Mouse (Mus musculus) ovary, postnatal 10 days (tissue): ENCODE measurements around the gene Gm20509.
"Not testable (repeated sequence)": the region's sequence is repeated elsewhere in the genome, so short reads cannot be mapped to it uniquely, and the experiment has no call there.

Source experiments
- DNase-seq: peaks from one replicate; pipeline ENCODE4 v3.0.0; 2022; ENCODE audit warnings: low spot score

Gene Gm20509

GRCm38 (mm10) chr9:73102181-73102580, at the start of gene Gm20509:
Gene Gm20509 (plus strand): TSS chr9:73102470.
- no peak for DNase-seq

- no peak for DNase-seq
Observed at GRCm38 (mm10) chr9:73055441-73055911, 46.8 kb upstream of the Gm20509 start.

DNA sequence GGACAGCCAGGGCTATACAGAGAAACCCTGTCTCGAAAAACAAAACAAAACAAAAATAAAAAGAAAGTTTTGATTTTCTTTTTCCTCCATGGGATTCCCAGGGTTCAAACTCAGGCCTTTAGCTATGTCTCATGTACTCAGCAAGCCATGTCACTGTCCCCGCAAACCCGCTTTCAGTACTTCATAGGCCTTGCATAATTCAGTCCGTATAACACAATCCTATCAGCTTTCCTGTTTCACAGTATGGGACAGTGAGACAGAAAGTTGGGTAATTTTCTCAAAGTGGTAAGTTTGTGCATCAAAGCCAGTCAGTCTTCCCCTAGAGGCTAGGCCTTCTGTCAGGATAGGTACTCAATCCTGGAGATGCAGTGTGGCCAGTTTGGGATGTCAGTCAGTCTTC, 43.0 kb upstream of the Gm20509 start:
- DNase-seq, result no peak

- no peak for DNase-seq
Observed at GRCm38 (mm10) chr9:73063621-73064290, 38.5 kb upstream of the Gm20509 start.

DNA sequence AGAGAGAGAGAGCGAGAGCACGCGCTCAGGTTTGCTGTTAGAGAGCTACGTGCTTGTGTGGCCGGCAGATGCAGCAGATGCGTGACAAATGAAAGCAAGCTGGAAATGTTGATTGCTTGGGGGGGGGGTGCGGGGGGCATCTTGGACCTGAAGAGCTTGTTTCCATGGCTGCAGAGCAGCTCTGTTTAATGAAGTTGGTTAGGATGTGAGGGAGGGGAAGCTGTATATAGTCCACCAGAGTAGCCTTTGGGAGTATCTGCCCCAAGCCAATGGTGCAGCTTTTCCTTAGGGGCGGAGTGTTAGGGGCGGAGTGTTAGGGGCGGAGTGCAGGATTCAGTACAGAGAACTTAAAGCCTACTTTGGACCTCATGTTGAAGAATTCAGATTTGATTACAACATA, 35.2 kb upstream of the Gm20509 start:
- no peak for DNase-seq

- no peak for DNase-seq
Observed at GRCm38 (mm10) chr9:73068230-73068679, 34.0 kb upstream of the Gm20509 start.

DNA sequence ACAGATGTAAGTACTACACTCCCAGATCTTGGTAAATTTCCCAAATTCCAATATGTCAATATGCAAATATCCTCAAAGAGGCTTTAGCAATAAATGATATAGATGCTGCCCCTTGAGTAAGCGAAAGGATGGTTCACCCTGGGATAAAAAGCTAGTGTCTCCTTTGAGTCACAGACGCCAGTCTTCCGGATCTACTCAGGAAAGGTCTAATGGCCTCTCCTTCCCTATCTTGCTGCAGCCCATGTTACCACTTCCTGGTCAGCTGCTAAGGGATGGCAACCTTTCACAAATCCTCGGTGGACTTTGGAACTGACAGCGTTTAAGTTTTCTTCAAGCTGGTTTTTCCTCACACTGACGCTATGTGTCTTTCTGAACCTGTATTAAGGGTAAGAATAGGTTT, 33.6 kb upstream of the Gm20509 start:
- no peak for DNase-seq

- DNase-seq, result no peak
Observed at GRCm38 (mm10) chr9:73070971-73071659, 31.2 kb upstream of the Gm20509 start.

- no peak for DNase-seq
Observed at GRCm38 (mm10) chr9:73072426-73072825, 29.8 kb upstream of the Gm20509 start.

GRCm38 (mm10) chr9:73073169-73073568, 29.1 kb upstream of the Gm20509 start:
- no peak for DNase-seq

DNA sequence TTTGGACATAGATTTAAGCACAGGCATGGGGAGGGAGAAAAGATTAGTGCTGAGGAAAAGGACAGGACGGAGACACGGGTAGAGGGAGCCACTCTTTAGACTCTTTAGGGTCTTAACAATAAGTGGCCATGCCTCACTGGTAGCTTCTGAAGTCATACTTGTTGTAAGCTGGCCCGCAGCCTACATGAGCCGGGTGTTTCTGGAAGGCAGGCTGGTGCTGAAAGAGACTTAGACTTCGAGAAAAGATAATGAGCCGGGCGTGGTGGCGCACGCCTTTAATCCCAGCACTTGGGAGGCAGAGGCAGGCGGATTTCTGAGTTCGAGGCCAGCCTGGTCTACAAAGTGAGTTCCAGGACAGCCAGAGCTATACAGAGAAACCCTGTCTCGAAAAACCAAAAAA, 22.9 kb upstream of the Gm20509 start:
- not testable (repeated sequence) for DNase-seq

GRCm38 (mm10) chr9:73079801-73080325, 22.4 kb upstream of the Gm20509 start:
- DNase-seq, result no peak

- no peak for DNase-seq
Observed at GRCm38 (mm10) chr9:73082291-73083000, 19.8 kb upstream of the Gm20509 start.

DNA sequence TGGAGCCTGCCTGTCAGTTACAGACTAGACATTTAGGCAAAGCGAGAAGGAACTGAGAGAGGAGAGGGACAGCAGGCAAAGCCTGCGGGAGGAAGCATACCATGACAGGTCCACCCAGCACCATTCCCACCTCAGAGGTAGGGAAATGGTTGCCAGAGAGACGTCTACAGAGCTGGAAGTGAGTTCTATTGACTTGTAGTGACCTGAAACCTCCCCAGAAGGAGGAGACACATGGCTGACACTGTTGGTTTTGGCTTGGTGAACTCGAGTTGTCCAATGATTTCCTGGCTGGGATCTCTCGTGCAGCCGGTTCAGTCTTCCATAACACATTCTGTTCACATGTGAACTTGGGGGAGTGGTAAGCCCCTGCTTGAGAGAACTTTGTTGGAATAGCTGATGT, 18.3 kb upstream of the Gm20509 start:
- no peak for DNase-seq

GRCm38 (mm10) chr9:73085845-73086244, 16.4 kb upstream of the Gm20509 start:
- DNase-seq, result no peak

GRCm38 (mm10) chr9:73087121-73087520, 15.1 kb upstream of the Gm20509 start:
- no peak for DNase-seq

DNA sequence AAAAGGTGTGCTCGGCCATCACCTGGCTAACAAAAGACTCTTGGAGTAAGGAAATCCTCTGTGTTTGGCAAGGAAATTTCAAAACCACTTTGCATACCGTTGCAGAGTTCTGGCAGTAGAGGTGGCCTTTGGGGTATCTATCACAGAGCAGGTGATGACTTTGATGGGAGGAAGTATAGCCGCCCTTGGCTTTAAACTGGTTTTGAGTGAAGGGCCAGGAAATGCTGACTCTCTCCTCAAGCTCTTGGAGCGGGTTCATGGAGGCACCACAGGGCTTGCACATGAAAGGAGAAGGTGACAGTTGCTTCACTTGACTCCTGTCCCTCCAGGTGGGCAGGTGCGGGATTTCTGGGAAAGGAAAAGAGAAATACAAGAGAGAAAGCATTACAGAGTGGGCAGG, 14.7 kb upstream of the Gm20509 start:
- no peak for DNase-seq

DNA sequence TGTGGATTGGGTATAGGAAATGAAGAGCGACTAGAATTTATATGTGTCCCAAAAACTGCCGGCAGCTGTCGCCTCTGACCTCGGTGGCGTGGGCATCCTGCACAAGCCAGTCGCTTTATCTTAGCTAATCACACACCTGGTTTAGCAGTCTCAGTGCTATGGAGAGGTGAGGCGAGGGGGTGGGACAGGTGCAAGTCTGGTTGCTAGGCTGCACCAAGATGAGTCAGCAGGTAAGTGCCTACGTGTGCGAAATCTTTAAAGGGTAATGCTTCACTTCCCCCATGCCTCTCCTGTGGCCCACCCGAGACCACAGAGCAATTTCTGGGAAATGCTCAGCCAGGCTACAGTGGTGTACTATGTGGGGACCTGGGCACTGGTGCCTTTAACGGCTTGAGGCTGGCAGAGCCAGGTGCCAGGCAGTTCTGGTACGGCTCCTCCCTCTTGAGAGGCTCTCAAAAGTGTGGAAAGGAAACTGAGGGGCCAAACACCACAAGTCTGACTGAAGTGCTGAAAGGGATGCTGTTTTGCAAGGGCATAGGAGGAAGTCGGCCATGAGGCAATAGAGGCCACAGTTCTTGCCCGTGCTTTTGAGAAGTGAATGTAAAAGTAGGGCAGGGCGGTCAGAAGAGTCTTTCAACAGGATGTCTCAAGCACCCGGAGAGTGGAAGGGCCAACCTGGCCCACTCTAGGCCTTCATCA, 12.9 kb upstream of the Gm20509 start:
- DNase-seq, result no peak

DNA sequence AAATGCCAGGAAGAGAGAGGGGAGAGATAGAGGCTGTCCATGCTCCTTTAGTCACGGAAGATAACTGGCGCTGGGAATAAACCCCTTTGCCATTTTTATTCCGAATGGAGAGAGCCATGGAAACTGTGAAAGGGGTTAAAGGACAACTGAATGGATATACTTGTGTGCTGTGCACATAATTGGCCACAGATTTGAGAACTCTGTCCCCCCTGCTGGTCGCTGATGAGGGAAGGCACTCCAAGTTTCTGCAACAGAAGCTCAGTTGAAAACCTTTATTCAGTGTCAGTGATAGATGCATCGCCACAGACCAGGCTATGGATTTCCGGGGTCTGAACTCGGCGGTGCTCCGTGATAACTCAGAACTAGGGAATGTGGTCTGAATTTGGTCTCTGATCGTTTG, 12.1 kb upstream of the Gm20509 start:
- DNase-seq, result no peak

GRCm38 (mm10) chr9:73091747-73092146, 10.5 kb upstream of the Gm20509 start:
- DNase-seq, result no peak

- DNase-seq, result no peak
Observed at GRCm38 (mm10) chr9:73094580-73094979, 7.7 kb upstream of the Gm20509 start.

DNA sequence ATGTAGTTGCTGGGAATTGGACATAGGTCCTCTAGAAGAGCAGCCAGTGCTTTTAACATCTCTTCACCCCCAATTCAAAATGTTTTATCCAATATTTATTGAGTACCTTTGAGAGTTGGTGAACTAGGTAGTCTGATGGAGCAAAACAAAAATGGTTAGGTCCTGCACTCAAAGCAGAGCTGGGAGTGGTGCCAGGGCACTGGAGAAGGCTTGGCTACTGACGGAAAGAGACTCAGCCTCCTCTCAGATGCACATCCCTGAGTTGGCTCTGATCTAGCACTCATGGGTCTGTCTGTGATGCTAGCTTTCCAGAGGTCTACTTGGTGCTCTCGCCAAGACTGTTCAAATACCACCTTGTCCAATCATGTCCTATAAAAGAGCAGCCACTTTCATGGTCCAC, 4.4 kb upstream of the Gm20509 start:
- no peak for DNase-seq
